Mouse (Mus musculus): ENCODE results near the gene Gpx8. TPM values are rescaled to one million over a fixed set of nuclear protein-coding genes. Genes with fewer than 3 reads are reported as not detected.
"Not testable (repeated sequence)": the region's sequence is repeated elsewhere in the genome, so short reads cannot be mapped to it uniquely, and the experiment has no call there.

The Gpx8 gene
- polyA plus RNA-seq, 1 experiment from 2014 or later: 42.0 TPM

DNA sequence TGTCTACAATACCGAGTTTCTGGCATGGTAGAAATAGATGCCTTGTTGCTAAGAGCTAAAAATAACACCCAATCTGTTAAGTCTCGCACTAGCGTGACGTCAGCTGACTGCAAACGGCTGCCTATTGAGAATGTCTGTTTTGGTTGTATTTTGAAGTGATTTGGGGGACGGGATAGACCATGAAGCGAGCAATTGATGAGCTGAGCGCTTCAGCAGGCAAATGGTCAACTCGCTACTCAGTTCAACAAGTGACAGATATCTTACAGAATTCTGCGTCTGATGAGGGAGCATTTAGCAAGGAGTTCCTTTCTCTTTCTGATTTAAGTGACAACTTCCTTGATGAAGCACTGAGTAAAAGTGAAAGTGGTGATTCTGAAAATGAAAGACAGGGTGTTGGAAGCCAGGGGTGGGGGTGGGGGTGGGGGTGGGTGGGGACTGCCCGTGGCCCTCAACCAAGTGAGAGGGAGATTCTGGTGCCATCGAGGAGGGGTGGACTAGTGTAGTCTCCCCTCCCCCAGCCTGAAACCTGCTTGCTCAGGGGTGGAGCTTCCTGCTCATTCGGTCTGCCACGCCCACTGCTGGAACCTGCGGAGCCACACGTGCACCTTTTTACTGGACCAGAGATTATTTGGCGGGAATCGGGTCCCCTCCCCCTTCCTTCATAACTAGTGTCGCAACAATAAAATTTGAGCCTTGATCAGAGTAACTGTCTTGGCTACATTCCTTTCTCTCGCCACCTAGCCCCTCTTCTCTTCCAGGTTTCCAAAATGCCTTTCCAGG is 32.8 kb downstream of the Gpx8 start:
- not testable (repeated sequence) for H3K9ac ChIP-seq, H3K4me2 ChIP-seq

DNA sequence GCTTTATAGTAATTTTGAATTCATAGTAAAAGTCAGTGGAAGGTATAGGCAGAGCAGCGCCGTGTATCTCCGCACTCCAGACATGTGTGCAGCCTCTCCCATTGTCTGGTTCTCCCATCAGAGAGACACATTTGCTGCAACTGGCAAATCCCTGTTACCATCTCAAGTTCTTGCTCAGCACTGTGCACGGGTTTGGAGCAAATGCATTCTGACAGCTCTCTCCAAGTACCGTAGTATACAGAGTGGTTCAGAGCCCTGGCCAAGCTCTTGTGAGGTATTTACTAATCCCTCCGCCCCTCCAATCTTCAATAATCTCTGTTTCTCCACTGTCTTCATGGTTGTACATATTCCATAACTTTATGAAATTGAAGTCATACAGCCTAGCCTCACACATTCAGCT is 33.5 kb downstream of the Gpx8 start:
- WGBS: 77% methylated on average over 6 of the region's 6 CpGs
- Histone ChIP-seq H3K36me3 (replicated peaks) (no peaks in the 10 kb centered on the region), H3K4me2 (no peak overlapping the region), H3K9ac (no peak overlapping the region), H3K4me1 (no peaks in the 10 kb centered on the region), H3K9me3 (no peaks in the 10 kb centered on the region), H3K27ac (no peak overlapping the region), H3K4me3 (no peak overlapping the region), H3K27me3 (replicated peaks) (no peaks in the 10 kb centered on the region)
- ATAC-seq (replicated peaks): no peak

More for the DNA sequence above, 32.8 kb downstream of the Gpx8 start:
- 61% methylated on average over 20 of the region's 20 CpGs for WGBS
- not testable (repeated sequence) for H3K36me3 ChIP-seq (replicated peaks); H3K27ac ChIP-seq; H3K27me3 ChIP-seq (replicated peaks); ATAC-seq (replicated peaks); H3K4me1 ChIP-seq; H3K4me3 ChIP-seq; H3K9me3 ChIP-seq

DNA sequence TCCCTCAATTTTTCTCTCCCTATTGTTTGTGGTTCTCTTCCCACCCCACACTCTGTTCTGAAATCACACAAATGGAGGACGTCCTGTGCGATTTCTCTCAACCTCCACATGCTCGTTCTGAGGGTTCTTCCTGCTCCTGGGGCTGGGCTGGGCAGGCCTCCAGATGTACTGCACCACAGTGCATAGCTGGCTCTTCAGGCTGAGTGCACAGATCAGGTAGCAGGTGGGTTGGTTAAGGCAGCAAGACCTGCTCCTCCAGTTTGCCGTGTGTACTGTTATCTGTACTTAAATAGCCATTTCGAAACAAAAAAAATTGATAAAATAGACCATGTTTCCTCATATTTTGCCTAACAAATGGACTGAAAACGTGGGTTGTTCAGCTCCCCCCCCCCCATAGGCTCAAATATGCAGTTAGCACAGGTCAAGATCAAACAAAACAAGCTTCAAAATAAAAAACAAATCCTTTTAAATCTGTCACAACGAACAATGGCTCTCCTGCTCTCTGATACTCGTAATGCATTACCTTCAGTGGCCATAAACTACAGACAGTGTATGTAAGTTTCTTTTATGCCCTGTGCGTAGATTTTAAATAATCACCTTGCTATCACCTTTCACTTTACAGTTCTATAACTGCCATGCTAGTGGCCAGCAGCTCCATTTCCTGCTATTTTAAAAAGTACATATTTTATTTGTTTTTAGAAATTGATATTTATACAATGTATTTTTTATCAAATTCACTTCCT is 45.5 kb downstream of the Gpx8 start:
- no peak overlapping the region for H3K27ac ChIP-seq
- WGBS: 74% methylated on average over 9 of the region's 9 CpGs
- H3K27me3 ChIP-seq (replicated peaks): peaks cover 49% of the 10 kb centered on the region
- no peaks in the 10 kb centered on the region for H3K36me3 ChIP-seq (replicated peaks)
- H3K9me3 ChIP-seq: no peaks in the 10 kb centered on the region
- H3K9ac ChIP-seq: no peak overlapping the region
- peaks cover 13% of the 10 kb centered on the region for H3K4me1 ChIP-seq
- H3K4me3 ChIP-seq: no peak overlapping the region
- no peak overlapping the region for H3K4me2 ChIP-seq
- no peak for ATAC-seq (replicated peaks)

DNA sequence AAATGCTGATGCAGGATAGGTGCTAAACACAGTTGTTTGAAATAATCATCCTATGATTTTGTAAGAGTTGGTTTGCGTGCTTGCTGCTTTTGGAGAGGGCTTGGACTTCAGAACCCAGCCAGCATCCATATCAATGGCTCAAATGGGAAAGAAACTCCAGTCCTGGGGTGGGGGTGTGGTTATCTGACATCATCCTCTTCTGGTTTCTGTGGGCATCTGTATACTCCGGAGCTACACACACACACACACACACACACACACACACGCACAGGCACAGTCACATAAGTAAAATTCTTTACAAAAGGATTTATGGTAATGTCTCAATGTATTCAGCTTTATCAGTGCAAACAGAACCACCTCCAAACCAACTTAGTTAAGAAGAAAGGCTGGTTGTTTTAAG is 46.1 kb downstream of the Gpx8 start:
- WGBS: 76% methylated on average over 3 of the region's 3 CpGs
- no peak for ATAC-seq (replicated peaks)
- Histone ChIP-seq H3K9ac (no peak overlapping the region), H3K27me3 (replicated peaks) (peaks cover 54% of the 10 kb centered on the region), H3K4me1 (peaks cover 13% of the 10 kb centered on the region), H3K27ac (no peak overlapping the region), H3K4me2 (no peak overlapping the region), H3K4me3 (no peak overlapping the region), H3K36me3 (replicated peaks) (no peaks in the 10 kb centered on the region), H3K9me3 (no peaks in the 10 kb centered on the region)

DNA sequence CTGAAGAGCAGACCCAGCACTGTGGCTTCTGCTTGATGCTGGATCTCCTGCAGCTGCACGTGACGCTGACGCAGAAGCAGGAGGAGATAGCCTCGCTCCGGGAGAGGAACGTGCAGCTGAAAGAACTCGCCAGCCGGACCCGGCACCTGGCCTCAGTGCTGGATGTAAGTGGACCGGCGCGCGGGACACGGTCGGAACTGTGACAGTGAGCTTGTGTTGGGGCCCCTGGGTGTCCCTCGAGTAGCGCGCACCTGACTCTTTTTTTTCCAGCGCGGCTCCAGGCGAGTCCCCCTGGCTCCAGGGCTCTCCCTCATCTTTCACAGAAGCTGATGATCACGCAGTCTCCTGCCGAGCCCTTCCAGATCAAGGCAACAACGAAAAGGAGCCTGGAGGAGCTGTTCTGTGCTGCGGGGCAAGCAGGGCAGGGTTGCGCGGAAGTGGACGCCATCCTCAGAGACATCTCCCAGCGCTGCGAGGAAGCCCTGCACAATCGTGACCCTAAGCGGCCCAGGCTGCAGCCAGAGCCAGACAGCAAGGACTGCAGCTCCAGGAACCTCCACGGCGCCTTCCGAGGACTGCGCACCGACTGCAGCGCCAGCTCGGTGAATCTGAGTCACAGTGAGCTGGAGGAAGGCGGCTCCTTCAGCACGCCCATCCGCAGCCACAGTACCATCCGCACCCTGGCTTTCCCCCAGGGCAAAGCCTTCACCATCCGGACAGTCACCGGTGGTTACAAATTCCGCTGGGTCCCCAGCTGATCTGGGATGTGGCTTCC is 47.6 kb downstream of the Gpx8 start:
- peaks cover 69% of the 10 kb centered on the region for H3K27me3 ChIP-seq (replicated peaks)
- H3K36me3 ChIP-seq (replicated peaks): no peaks in the 10 kb centered on the region
- peak; percentile 71 for ATAC-seq (replicated peaks)
- peak overlapping the region; percentile 99 for H3K4me2 ChIP-seq
- H3K9me3 ChIP-seq: no peaks in the 10 kb centered on the region
- WGBS: under 1% methylated on average over 46 of the region's 46 CpGs
- H3K27ac ChIP-seq: 0 out of 2 replicates have a peak overlapping the region, but pooled peaks have one; percentile 6
- H3K9ac ChIP-seq: peak overlapping the region; percentile 56
- peaks cover 22% of the 10 kb centered on the region for H3K4me1 ChIP-seq
- peak overlapping the region; percentile 50 for H3K4me3 ChIP-seq

DNA sequence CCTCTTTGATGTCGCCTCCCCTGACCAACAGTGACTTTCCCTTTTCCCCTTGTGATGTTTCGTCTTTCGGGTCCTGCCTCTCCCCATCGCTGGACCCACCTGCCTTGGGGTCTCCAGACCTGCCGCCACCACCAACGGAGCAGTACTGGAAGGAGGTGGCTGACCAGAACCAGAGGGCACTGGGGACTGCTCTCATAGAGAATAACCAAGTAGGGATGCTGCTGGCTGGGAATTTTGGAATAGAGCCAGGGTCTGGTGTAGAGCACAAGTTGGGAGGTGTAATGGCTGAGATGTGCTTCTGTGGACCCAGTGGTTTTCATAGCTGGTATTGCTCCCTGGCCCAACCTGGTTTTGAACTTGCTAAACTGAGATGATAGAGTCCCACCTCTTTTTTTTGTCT is 48.8 kb downstream of the Gpx8 start:
- H3K4me1 ChIP-seq: peaks cover 27% of the 10 kb centered on the region
- peaks cover 77% of the 10 kb centered on the region for H3K27me3 ChIP-seq (replicated peaks)
- H3K4me2 ChIP-seq: no peak overlapping the region
- no peaks in the 10 kb centered on the region for H3K9me3 ChIP-seq
- no peaks in the 10 kb centered on the region for H3K36me3 ChIP-seq (replicated peaks)
- ATAC-seq (replicated peaks): no peak
- no peak overlapping the region for H3K4me3 ChIP-seq
- no peak overlapping the region for H3K27ac ChIP-seq
- 64% methylated on average over 6 of the region's 6 CpGs for WGBS
- no peak overlapping the region for H3K9ac ChIP-seq

DNA sequence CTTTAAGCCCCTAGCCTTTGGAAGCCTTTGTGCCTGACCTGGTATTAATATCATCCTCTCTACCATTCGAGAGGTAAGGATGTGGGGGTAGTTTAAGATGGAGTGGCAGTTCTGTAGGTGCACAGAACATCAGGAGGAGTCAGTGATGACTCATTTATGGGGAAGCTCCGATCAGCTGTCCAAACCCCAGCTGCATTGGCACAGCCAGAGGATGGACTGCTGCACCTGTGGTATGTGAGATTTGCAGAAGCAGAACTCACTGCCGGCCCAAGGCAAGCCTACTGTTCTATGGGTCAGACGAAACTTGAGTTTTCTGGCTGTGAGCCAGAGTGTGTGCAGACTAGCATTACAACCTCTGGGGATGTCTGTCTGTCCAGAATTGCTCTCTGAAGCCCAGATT is 49.8 kb downstream of the Gpx8 start:
- Histone ChIP-seq H3K27me3 (replicated peaks) (peaks cover 79% of the 10 kb centered on the region), H3K9ac (no peak overlapping the region), H3K4me2 (no peak overlapping the region), H3K27ac (no peak overlapping the region), H3K4me3 (no peak overlapping the region), H3K9me3 (no peaks in the 10 kb centered on the region), H3K4me1 (peaks cover 27% of the 10 kb centered on the region), H3K36me3 (replicated peaks) (no peaks in the 10 kb centered on the region)
- WGBS: 45% methylated on average over 4 of the region's 4 CpGs
- no peak for ATAC-seq (replicated peaks)

DNA sequence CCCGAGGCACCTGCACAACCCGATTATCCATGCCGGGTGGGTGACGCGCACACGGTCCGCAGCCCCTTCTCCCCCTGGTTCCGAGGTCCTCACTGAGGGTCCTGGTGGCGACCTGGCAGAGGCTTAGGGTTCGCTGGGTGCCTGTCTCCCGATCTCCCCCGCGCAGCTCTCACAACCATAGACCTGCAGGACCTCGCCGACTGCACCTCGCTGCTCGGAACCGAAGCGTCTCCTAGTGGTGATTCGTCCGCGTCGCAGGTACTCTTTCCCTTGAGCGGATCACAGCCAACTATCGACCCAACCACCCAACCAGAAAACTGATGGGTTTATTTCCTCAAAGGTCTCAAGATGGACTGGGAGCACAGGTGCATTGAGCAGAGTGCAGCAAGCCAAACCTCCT is 52.0 kb downstream of the Gpx8 start:
- Histone ChIP-seq H3K36me3 (replicated peaks) (no peaks in the 10 kb centered on the region), H3K4me1 (peaks cover 31% of the 10 kb centered on the region), H3K9ac (peak overlapping the region; percentile 32), H3K27me3 (replicated peaks) (peaks cover 85% of the 10 kb centered on the region), H3K4me2 (peak overlapping the region; percentile 88), H3K9me3 (no peaks in the 10 kb centered on the region), H3K4me3 (peak overlapping the region; percentile 46), H3K27ac (no peak overlapping the region)
- under 1% methylated on average over 25 of the region's 25 CpGs for WGBS
- peak; percentile 77 for ATAC-seq (replicated peaks)

DNA sequence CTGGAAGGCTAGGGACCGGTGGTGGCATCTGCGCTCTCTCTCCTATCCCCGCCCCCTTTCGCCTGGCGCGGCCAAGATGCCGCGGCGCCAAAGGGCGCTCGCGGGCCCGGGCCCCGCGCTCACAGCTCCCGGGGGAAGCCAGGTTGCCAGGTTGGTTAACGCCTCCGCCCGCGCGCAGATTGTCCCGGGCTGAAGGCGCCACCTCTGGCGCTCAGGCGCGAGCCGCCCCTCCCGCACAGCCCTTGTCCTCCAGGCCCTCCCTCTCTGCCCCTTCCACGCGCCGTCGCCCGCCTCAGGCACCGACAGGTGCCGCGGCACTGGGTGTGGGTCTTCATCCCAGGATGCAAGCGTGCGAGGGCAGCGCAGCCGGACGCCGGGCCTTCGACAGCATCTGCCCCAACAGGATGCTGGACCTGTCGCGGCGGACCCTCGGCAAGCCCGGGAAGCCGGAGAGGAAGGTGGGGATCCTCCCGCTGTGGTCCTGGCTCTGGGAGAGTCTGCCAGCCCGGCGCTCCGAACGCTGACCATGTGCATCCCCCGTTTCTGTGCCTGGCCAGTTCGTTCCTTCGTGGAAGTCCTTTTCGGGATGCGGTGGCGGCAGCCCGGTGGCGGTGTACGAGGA is 52.6 kb downstream of the Gpx8 start, which contains the start of gene Mcidas:
Gene Mcidas, plus strand, starts transcription at position 315 of the 622 bp plus-strand sequence.
- H3K4me2 ChIP-seq: peak within 1 kb of the TSS; percentile 88
- WGBS: under 1% methylated on average over 63 of the region's 63 CpGs
- no peaks in the 10 kb centered on the region for H3K36me3 ChIP-seq (replicated peaks)
- no peak within 1 kb of the TSS for H3K27ac ChIP-seq
- peak within 1 kb of the TSS; percentile 46 for H3K4me3 ChIP-seq
- peak; percentile 55 for ATAC-seq (replicated peaks)
- H3K9ac ChIP-seq: peak within 1 kb of the TSS; percentile 32
- no peaks in the 10 kb centered on the region for H3K9me3 ChIP-seq
- H3K27me3 ChIP-seq (replicated peaks): peaks cover 86% of the 10 kb centered on the region
- H3K4me1 ChIP-seq: peaks cover 32% of the 10 kb centered on the region
